Mouse (Mus musculus): Measurements from ENCODE around the gene Gstt4. TPM values are rescaled to one million over a fixed set of nuclear protein-coding genes. Genes with fewer than 3 reads are reported as not detected.

Gene Gstt4
- total and polyA plus RNA-seq, 3 experiments: not detected

DNA sequence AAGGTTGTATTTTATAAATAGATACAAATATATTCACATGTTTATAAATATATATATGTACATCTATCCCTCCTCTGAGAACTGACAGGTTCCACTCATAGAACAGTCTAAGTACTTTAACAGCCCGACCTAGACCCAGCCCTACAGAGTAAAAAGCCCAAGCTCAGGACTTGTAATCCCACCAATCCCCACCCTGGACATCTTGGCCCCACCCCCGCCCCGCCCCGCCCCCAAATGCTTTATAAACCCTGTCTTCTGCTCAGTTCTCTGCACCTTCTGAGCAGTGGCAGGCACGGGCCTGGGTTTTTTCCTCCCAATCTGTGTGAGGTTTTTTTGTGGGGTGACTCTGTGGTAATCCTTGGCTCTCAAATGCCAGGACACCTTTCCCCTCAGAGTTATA lies 31.8 kb upstream of the Gstt4 start:
- no peaks in the 10 kb centered on the region for H3K9me3 ChIP-seq (replicated peaks; ENCODE audit: insufficient read depth, low read length)
- H3K9ac ChIP-seq (ENCODE audit: control insufficient read depth, low read depth, low read length, poor library complexity, severe bottlenecking): no peak overlapping the region
- H3K36me3 ChIP-seq (ENCODE audit: control insufficient read depth in 1 of 2, insufficient read depth in 2 of 2, low read length in 2 of 2): peaks cover 0 to 9% of the 10 kb centered on the region in 2 experiments; a peak in 2 of 4 replicates
- H3K4me3 ChIP-seq (ENCODE audit: control insufficient read depth in 1 of 2, insufficient read depth in 1 of 2, low read depth in 2 of 2, low read length in 2 of 2): no peak overlapping the region
- no peak for TF ChIP-seq USF2 (IDR thresholded peaks at IDR 0.05; ENCODE audit: borderline replicate concordance in 1 of 2, insufficient read depth in 1 of 2, low read depth in 1 of 2, low read length in 2 of 2)
- TF ChIP-seq GABPA (IDR thresholded peaks at IDR 0.05; ENCODE audit: low read depth, low read length): no peak
- TF ChIP-seq POLR2AphosphoS2 (IDR thresholded peaks at IDR 0.05; ENCODE audit: low read length): no peak
- no peak for TF ChIP-seq JUND (IDR thresholded peaks at IDR 0.05; ENCODE audit: low read depth, low read length)
- TF ChIP-seq MXI1 (IDR thresholded peaks at IDR 0.05; ENCODE audit: low read depth, low read length): no peak
- TF ChIP-seq ZKSCAN1 (IDR thresholded peaks at IDR 0.05; ENCODE audit: low read depth, low read length): no peak
- no peak for TF ChIP-seq MEF2A (IDR thresholded peaks at IDR 0.05; ENCODE audit: extremely low read depth, insufficient replicate concordance, low read depth, low read length, poor library complexity, severe bottlenecking)
- TF ChIP-seq MAFK (IDR thresholded peaks at IDR 0.05; ENCODE audit: borderline replicate concordance, low read depth, low read length): no peak
- TF ChIP-seq ETS1 (IDR thresholded peaks at IDR 0.05; ENCODE audit: low read depth, low read length): no peak
- no peak for TF ChIP-seq NELFE (IDR thresholded peaks at IDR 0.05; ENCODE audit: low read depth, low read length)
- no peak for TF ChIP-seq NRF1 (IDR thresholded peaks at IDR 0.05; ENCODE audit: insufficient read depth, low read depth, low read length, poor library complexity, severe bottlenecking)
- TF ChIP-seq TBP (IDR thresholded peaks at IDR 0.05; ENCODE audit: low read depth, low read length): no peak
- no peak for TF ChIP-seq ZNF384 (IDR thresholded peaks at IDR 0.05; ENCODE audit: low read depth, low read length)
- peaks cover 0 to 9% of the 10 kb centered on the region in 2 experiments; a peak in 1 of 4 replicates for H3K4me1 ChIP-seq (ENCODE audit: control insufficient read depth in 1 of 2, insufficient read depth in 2 of 2, low read length in 2 of 2)
- H3K27me3 ChIP-seq (ENCODE audit: control insufficient read depth in 1 of 2, insufficient read depth in 2 of 2, low read length in 2 of 2): no peaks in the 10 kb centered on the region
- peak; percentile 59 for DNase-seq (ENCODE audit: low read depth, low spot score)
- peaks cover 8% of the 10 kb centered on the region for H3K79me2 ChIP-seq (ENCODE audit: control insufficient read depth, insufficient read depth, low read length, poor library complexity)
- H3K27ac ChIP-seq (ENCODE audit: control insufficient read depth, low read depth, low read length): no peak overlapping the region

DNA sequence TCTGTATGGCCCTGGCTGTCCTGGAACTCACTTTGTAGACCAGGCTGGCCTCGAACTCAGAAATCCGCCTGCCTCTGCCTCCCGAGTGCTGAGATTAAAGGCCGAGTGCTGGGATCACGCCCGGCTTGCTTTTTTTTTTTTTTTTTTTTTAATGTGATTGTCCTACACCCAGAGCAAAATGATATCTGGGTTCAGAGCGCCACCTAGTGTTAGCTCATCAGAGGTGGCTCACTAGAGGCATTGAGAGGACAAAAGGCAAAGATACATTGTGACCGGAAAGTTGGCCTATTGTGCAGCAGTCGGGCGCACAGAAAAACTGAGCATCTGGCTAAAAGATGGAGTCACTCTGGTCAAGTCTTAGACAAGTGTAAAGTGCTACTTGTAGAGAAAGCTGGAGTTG lies 31.1 kb upstream of the Gstt4 start:
- 0 out of 2 replicates have a peak, but pooled peaks have one; percentile 50 for TF ChIP-seq RCOR1 (IDR thresholded peaks at IDR 0.05; ENCODE audit: low read depth, low read length)
- TF ChIP-seq ZC3H11A (IDR thresholded peaks at IDR 0.05; ENCODE audit: low read depth, low read length): peak; percentile 87
- peak; percentile 57; the same call in 1 of the 2 replicates for TF ChIP-seq SIN3A (IDR thresholded peaks at IDR 0.05; ENCODE audit: low read length)
- TF ChIP-seq MAFK (IDR thresholded peaks at IDR 0.05; ENCODE audit: borderline replicate concordance, low read depth, low read length): no peak
- TF ChIP-seq POLR2AphosphoS5 (IDR thresholded peaks at IDR 0.05; ENCODE audit: borderline replicate concordance, low read depth, low read length): no peak
- TF ChIP-seq RAD21 (IDR thresholded peaks at IDR 0.05; ENCODE audit: low read depth, low read length): peak; percentile 90
- peak; percentile 85 for TF ChIP-seq SMC3 (IDR thresholded peaks at IDR 0.05; ENCODE audit: low read depth, low read length)
- no peak for TF ChIP-seq TCF12 (IDR thresholded peaks at IDR 0.05; ENCODE audit: low read depth, low read length)
- TF ChIP-seq ZKSCAN1 (IDR thresholded peaks at IDR 0.05; ENCODE audit: low read depth, low read length): peak; percentile 66; the same call in 1 of the 2 replicates
- peak; percentile 71 to 84 (median 72) for TF ChIP-seq CTCF (IDR thresholded peaks at IDR 0.05 in 2 of 3, conservative IDR thresholded peaks at IDR 0.05 in 1 of 3; ENCODE audit: control insufficient read depth in 1 of 3, insufficient read depth in 1 of 3, low read depth in 2 of 3, low read length in 3 of 3, poor library complexity in 1 of 3, severe bottlenecking in 1 of 3)
- TF ChIP-seq ZNF384 (IDR thresholded peaks at IDR 0.05; ENCODE audit: low read depth, low read length): peak; percentile 98
- Histone ChIP-seq H3K4me3 (ENCODE audit: control insufficient read depth in 1 of 2, insufficient read depth in 1 of 2, low read depth in 2 of 2, low read length in 2 of 2) (no peak overlapping the region), H3K4me1 (ENCODE audit: control insufficient read depth in 1 of 2, insufficient read depth in 2 of 2, low read length in 2 of 2) (peaks cover 0 to 4% of the 10 kb centered on the region in 2 experiments; a peak in 1 of 4 replicates), H3K36me3 (ENCODE audit: control insufficient read depth in 1 of 2, insufficient read depth in 2 of 2, low read length in 2 of 2) (peaks cover 0 to 5% of the 10 kb centered on the region in 2 experiments; a peak in 2 of 4 replicates), H3K9me3 (replicated peaks; ENCODE audit: insufficient read depth, low read length) (no peaks in the 10 kb centered on the region), H3K9ac (ENCODE audit: control insufficient read depth, low read depth, low read length, poor library complexity, severe bottlenecking) (no peak overlapping the region), H3K27me3 (ENCODE audit: control insufficient read depth in 1 of 2, insufficient read depth in 2 of 2, low read length in 2 of 2) (no peaks in the 10 kb centered on the region), H3K27ac (ENCODE audit: control insufficient read depth, low read depth, low read length) (no peak overlapping the region), H3K79me2 (ENCODE audit: control insufficient read depth, insufficient read depth, low read length, poor library complexity) (peaks cover 2% of the 10 kb centered on the region; the same call in 1 of the 2 replicates)
- DNase-seq (ENCODE audit: low read depth, low spot score): peak; percentile 90
